Mouse (Mus musculus): ENCODE measurements around the gene Chn2. TPM values are rescaled to one million over a fixed set of nuclear protein-coding genes. Genes with fewer than 3 reads are reported as not detected.

Gene Chn2
- polyA plus RNA-seq, 1 experiment from 2014 or later, result 13.6 TPM

DNA sequence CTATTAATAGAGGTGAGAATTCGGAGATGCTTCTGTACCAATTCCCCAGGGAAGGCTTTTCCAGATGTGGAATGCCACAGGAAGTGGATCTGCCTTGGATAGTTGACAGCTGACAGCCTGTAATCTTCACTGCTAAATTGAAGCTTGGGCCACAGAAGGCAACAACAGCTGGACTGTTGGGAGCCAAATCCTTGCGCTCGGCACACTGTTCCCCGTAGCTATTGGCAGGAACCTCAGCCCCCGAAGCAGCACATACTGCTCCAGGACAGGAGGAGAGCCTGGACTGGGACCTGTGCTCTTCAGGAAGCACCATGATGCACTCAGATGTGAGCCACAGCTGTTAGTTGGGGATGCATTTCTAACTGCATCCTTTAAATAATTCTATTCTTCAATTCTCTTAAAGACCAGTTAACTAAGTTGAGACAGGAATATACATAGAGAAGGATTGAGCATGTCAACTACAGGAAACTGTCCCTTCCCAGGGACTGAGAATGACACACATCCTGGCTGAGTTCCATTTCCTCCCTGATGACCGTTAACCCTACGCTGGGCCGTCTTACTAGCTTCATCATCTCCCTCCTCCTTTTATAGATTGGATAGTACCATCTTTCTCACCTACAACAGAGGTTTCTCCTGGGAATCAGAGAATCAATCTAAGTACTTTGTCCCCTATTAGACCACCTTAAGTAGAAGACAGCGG is 64.1 kb downstream of the Chn2 start:
- H3K27ac ChIP-seq, result no peak overlapping the region
- no peak overlapping the region for H3K9ac ChIP-seq
- no peak overlapping the region for H3K4me3 ChIP-seq
- no peak; the same call in 1 of the 2 replicates for ATAC-seq (ENCODE audit: borderline replicate concordance, extremely low read depth, low FRiP score, low TSS enrichment)
- H3K4me2 ChIP-seq, result no peak overlapping the region
- no peaks in the 10 kb centered on the region for H3K9me3 ChIP-seq
- no peaks in the 10 kb centered on the region; the same call in 1 of the 2 replicates for H3K27me3 ChIP-seq
- no peaks in the 10 kb centered on the region for H3K36me3 ChIP-seq
- peaks cover 15% of the 10 kb centered on the region for H3K4me1 ChIP-seq
- WGBS, result 52% methylated on average over 9 of the region's 9 CpGs

- WGBS, result 10% methylated on average over 4 of the region's 4 CpGs
- Histone ChIP-seq H3K4me3 (no peak overlapping the region), H3K9ac (no peak overlapping the region), H3K4me2 (no peak overlapping the region), H3K27ac (no peak overlapping the region), H3K27me3 (no peaks in the 10 kb centered on the region), H3K36me3 (no peaks in the 10 kb centered on the region), H3K9me3 (no peaks in the 10 kb centered on the region), H3K4me1 (0 out of 2 replicates have a peak, but pooled peaks cover 3% of the 10 kb centered on the region)
- no peak for ATAC-seq (ENCODE audit: borderline replicate concordance, extremely low read depth, low FRiP score, low TSS enrichment)
Observed at GRCm38 (mm10) chr6:54111416-54111984, 72.1 kb downstream of the Chn2 start.

GRCm38 (mm10) chr6:54113338-54113737 is 74.0 kb downstream of the Chn2 start:
- no peak overlapping the region for H3K4me2 ChIP-seq
- no peak overlapping the region for H3K9ac ChIP-seq
- no peak for ATAC-seq (ENCODE audit: borderline replicate concordance, extremely low read depth, low FRiP score, low TSS enrichment)
- 80% methylated on average over 5 of the region's 5 CpGs for WGBS
- no peak overlapping the region for H3K4me3 ChIP-seq
- no peaks in the 10 kb centered on the region for H3K36me3 ChIP-seq
- H3K27me3 ChIP-seq, result no peaks in the 10 kb centered on the region
- 0 out of 2 replicates have a peak, but pooled peaks cover 3% of the 10 kb centered on the region for H3K4me1 ChIP-seq
- H3K27ac ChIP-seq, result no peak overlapping the region
- no peaks in the 10 kb centered on the region for H3K9me3 ChIP-seq

DNA sequence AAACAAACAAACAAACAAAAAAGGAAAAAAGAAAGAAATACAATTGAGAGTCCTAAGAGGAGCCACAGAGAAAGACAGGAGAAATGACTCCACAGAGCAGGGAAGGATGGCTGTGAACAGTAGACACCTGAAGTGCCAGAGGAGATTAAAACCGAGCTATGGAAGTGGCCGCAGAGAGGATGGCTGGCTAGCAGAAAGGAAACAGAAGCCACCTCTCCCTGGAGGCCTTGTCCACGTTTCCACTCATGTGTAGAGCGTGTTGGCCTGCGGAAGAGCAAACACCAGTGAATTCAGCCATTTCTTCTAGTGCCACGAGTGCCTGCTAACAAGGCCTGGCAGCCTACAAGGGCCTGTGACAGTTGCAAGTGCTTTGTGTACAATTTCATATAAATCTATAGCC is 75.1 kb downstream of the Chn2 start:
- Histone ChIP-seq H3K4me3 (no peak overlapping the region), H3K9me3 (no peaks in the 10 kb centered on the region), H3K27me3 (no peaks in the 10 kb centered on the region), H3K36me3 (no peaks in the 10 kb centered on the region), H3K4me1 (0 out of 2 replicates have a peak, but pooled peaks cover 5% of the 10 kb centered on the region), H3K9ac (no peak overlapping the region), H3K4me2 (no peak overlapping the region), H3K27ac (no peak overlapping the region)
- no peak for ATAC-seq (ENCODE audit: borderline replicate concordance, extremely low read depth, low FRiP score, low TSS enrichment)
- 82% methylated on average over 6 of the region's 6 CpGs for WGBS

GRCm38 (mm10) chr6:54116299-54116698 is 76.9 kb downstream of the Chn2 start:
- Histone ChIP-seq H3K27ac (no peak overlapping the region), H3K4me2 (no peak overlapping the region), H3K4me3 (no peak overlapping the region), H3K27me3 (no peaks in the 10 kb centered on the region), H3K4me1 (peaks cover 15% of the 10 kb centered on the region), H3K36me3 (no peaks in the 10 kb centered on the region), H3K9ac (no peak overlapping the region), H3K9me3 (no peaks in the 10 kb centered on the region)
- no peak for ATAC-seq (ENCODE audit: borderline replicate concordance, extremely low read depth, low FRiP score, low TSS enrichment)
- 84% methylated on average over 9 of the region's 9 CpGs for WGBS

DNA sequence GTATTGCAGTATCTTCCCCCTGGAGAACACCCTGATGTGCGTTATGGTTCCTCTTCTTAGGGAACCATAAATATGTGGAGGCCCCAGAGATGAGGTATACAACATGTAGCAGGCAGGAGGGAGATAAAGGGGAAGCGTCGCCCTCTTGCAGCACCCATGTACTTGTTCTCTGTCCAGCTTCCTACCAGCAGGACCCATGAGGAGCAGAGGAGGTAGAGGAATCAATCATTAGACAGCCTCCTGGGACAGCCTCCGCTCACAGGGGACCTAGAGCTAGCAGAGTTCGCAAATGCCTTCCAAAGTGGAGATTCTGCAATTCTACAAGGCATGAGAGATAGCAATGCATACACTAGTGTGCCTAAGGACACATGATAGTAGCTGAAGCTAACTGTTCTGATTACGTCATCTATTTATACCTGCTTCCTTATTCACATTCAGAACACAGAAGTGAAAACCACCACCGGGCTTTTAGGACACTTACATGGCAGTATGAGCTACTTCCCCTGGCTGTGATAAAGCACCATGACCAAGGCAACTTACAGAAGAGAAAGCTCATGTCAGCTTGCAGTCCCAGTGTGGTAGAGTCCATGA is 77.7 kb downstream of the Chn2 start:
- no peak overlapping the region for H3K4me2 ChIP-seq
- no peak overlapping the region for H3K9ac ChIP-seq
- H3K27me3 ChIP-seq, result no peaks in the 10 kb centered on the region
- no peak overlapping the region for H3K27ac ChIP-seq
- H3K4me3 ChIP-seq, result no peak overlapping the region
- H3K9me3 ChIP-seq, result no peaks in the 10 kb centered on the region
- peaks cover 15% of the 10 kb centered on the region for H3K4me1 ChIP-seq
- 82% methylated on average over 7 of the region's 7 CpGs for WGBS
- no peak; the same call in 1 of the 2 replicates for ATAC-seq (ENCODE audit: borderline replicate concordance, extremely low read depth, low FRiP score, low TSS enrichment)
- H3K36me3 ChIP-seq, result no peaks in the 10 kb centered on the region

DNA sequence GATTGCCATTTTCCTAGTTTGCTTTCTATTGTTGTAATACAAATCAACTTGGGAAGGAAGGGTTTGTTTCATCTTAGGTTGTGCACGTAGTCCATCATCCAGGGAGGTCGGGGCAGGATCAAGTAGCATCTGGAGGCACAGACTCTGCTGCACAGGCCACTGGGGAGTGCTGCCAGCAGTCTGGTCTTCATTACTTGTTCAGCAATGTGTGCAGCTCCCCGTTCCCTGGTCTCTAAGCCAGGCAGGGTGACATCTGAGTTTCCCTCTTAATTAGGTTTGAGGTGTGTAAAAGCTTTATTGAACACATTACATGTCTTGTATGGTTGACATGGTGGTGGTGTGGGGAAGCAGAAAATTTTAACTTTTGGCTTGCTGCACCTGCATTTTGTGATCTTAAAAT is 79.0 kb downstream of the Chn2 start:
- 75% methylated on average over 3 of the region's 3 CpGs for WGBS
- no peak for ATAC-seq (ENCODE audit: borderline replicate concordance, extremely low read depth, low FRiP score, low TSS enrichment)
- Histone ChIP-seq H3K27ac (no peak overlapping the region), H3K4me2 (no peak overlapping the region), H3K9me3 (no peaks in the 10 kb centered on the region), H3K4me1 (peaks cover 13% of the 10 kb centered on the region), H3K9ac (no peak overlapping the region), H3K27me3 (peaks cover 5% of the 10 kb centered on the region; the same call in 1 of the 2 replicates), H3K36me3 (no peaks in the 10 kb centered on the region), H3K4me3 (no peak overlapping the region)

DNA sequence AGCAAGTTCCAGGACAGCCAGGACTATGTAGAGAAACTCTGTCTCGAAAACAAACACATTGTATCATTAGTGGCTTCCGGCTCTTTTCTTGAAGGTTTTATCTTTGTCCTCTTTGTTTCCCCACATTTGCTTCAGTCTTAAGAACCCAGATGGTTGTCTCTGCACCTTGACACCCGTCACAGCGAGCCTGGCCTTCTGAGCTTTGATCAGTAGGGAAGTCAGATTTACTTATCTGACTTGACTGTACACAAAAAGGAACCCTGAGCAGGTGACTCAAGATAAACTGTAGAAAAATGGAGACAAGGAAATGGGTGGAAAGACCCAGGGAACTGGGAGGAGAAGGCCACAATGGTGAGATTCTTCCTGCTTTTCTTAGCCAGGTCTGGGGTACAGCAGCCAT is 79.5 kb downstream of the Chn2 start:
- no peak overlapping the region for H3K4me2 ChIP-seq
- no peak overlapping the region for H3K4me3 ChIP-seq
- no peaks in the 10 kb centered on the region for H3K9me3 ChIP-seq
- ATAC-seq (ENCODE audit: borderline replicate concordance, extremely low read depth, low FRiP score, low TSS enrichment), result no peak
- peaks cover 5% of the 10 kb centered on the region; the same call in 1 of the 2 replicates for H3K27me3 ChIP-seq
- H3K36me3 ChIP-seq, result no peaks in the 10 kb centered on the region
- WGBS, result 60% methylated on average over 4 of the region's 4 CpGs
- H3K9ac ChIP-seq, result no peak overlapping the region
- no peak overlapping the region for H3K27ac ChIP-seq
- peaks cover 12% of the 10 kb centered on the region for H3K4me1 ChIP-seq

DNA sequence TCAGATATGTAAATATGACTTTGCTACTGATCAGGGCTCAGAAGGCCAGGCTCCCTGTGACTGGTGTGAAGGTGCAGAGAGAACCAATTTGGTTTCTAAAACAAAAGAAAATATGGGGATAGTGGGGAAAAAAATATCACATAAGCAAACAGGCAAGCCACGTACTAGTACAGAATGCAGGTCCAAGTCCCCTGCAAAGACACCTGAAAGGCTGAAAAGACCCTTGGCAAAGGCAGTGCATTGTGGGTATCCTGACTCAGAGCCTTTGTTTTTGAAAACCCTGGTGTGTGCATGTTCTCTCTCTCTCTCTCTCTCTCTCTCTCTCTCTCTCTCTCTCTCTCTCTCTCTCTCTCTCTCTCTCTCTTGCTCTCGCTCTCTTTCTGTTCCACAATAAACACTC is 80.1 kb downstream of the Chn2 start:
- Histone ChIP-seq H3K9me3 (no peaks in the 10 kb centered on the region), H3K4me1 (peaks cover 12% of the 10 kb centered on the region), H3K4me2 (no peak overlapping the region), H3K9ac (no peak overlapping the region), H3K27ac (no peak overlapping the region), H3K4me3 (no peak overlapping the region), H3K36me3 (no peaks in the 10 kb centered on the region), H3K27me3 (peaks cover 5% of the 10 kb centered on the region; the same call in 1 of the 2 replicates)
- no peak for ATAC-seq (ENCODE audit: borderline replicate concordance, extremely low read depth, low FRiP score, low TSS enrichment)
- WGBS, result 85% methylated on average over 2 of the region's 2 CpGs

- H3K27me3 ChIP-seq, result peaks cover 5% of the 10 kb centered on the region; the same call in 1 of the 2 replicates
- H3K4me1 ChIP-seq, result peaks cover 12% of the 10 kb centered on the region
- no peaks in the 10 kb centered on the region for H3K36me3 ChIP-seq
- H3K4me3 ChIP-seq, result no peak overlapping the region
- ATAC-seq (ENCODE audit: borderline replicate concordance, extremely low read depth, low FRiP score, low TSS enrichment), result no peak
- WGBS, result 31% methylated on average over 13 of the region's 13 CpGs
- H3K9ac ChIP-seq, result no peak overlapping the region
- H3K4me2 ChIP-seq, result no peak overlapping the region
- H3K9me3 ChIP-seq, result no peaks in the 10 kb centered on the region
- no peak overlapping the region for H3K27ac ChIP-seq
Observed at GRCm38 (mm10) chr6:54119885-54120666, 80.7 kb downstream of the Chn2 start.

GRCm38 (mm10) chr6:54120889-54121288 is 81.5 kb downstream of the Chn2 start:
- WGBS, result 82% methylated on average over 5 of the region's 5 CpGs
- Histone ChIP-seq H3K4me3 (no peak overlapping the region), H3K4me2 (no peak overlapping the region), H3K27me3 (peaks cover 5% of the 10 kb centered on the region; the same call in 1 of the 2 replicates), H3K36me3 (no peaks in the 10 kb centered on the region), H3K27ac (no peak overlapping the region), H3K4me1 (peaks cover 17% of the 10 kb centered on the region), H3K9me3 (no peaks in the 10 kb centered on the region), H3K9ac (no peak overlapping the region)
- ATAC-seq (ENCODE audit: borderline replicate concordance, extremely low read depth, low FRiP score, low TSS enrichment), result no peak
